Mouse (Mus musculus): Measurements from ENCODE around the gene Ddx4. TPM values are rescaled to one million over a fixed set of nuclear protein-coding genes. Genes with fewer than 3 reads are reported as not detected.

Gene Ddx4
- polyA plus RNA-seq, 1 experiment, result not detected

GRCm38 (mm10) chr13:112672797-112673196, 20.5 kb upstream of the Ddx4 start:
- TF ChIP-seq CTCF (IDR thresholded peaks at IDR 0.05; ENCODE audit: insufficient read depth, low read depth, low read length), result no peak
- no peak for TF ChIP-seq POLR2A (IDR thresholded peaks at IDR 0.05; ENCODE audit: insufficient read depth, low read depth, low read length)
- no peak overlapping the region for H3K27ac ChIP-seq (ENCODE audit: insufficient read depth, low read depth, low read length)
- WGBS, result 88% methylated on average over 6 of the region's 6 CpGs
- no peaks in the 10 kb centered on the region; the same call in 1 of the 2 replicates for H3K4me1 ChIP-seq (ENCODE audit: control insufficient read depth, insufficient read depth, low read length)
- no peak overlapping the region for H3K4me3 ChIP-seq (ENCODE audit: insufficient read depth, low read depth, low read length)

GRCm38 (mm10) chr13:112671708-112672107, 19.4 kb upstream of the Ddx4 start:
- 73% methylated on average over 13 of the region's 13 CpGs for WGBS
- no peak overlapping the region for H3K4me3 ChIP-seq (ENCODE audit: insufficient read depth, low read depth, low read length)
- no peaks in the 10 kb centered on the region; the same call in 1 of the 2 replicates for H3K4me1 ChIP-seq (ENCODE audit: control insufficient read depth, insufficient read depth, low read length)
- TF ChIP-seq CTCF (IDR thresholded peaks at IDR 0.05; ENCODE audit: insufficient read depth, low read depth, low read length), result no peak
- TF ChIP-seq POLR2A (IDR thresholded peaks at IDR 0.05; ENCODE audit: insufficient read depth, low read depth, low read length), result no peak
- H3K27ac ChIP-seq (ENCODE audit: insufficient read depth, low read depth, low read length), result no peak overlapping the region

GRCm38 (mm10) chr13:112667215-112667614, 14.9 kb upstream of the Ddx4 start:
- H3K27ac ChIP-seq (ENCODE audit: insufficient read depth, low read depth, low read length), result no peak overlapping the region
- no peak for TF ChIP-seq CTCF (IDR thresholded peaks at IDR 0.05; ENCODE audit: insufficient read depth, low read depth, low read length)
- TF ChIP-seq POLR2A (IDR thresholded peaks at IDR 0.05; ENCODE audit: insufficient read depth, low read depth, low read length), result no peak
- WGBS, result 85% methylated on average over 9 of the region's 9 CpGs
- H3K4me1 ChIP-seq (ENCODE audit: control insufficient read depth, insufficient read depth, low read length), result no peaks in the 10 kb centered on the region
- no peak overlapping the region for H3K4me3 ChIP-seq (ENCODE audit: insufficient read depth, low read depth, low read length)

GRCm38 (mm10) chr13:112666433-112667024, 14.3 kb upstream of the Ddx4 start:
- no peak overlapping the region for H3K27ac ChIP-seq (ENCODE audit: insufficient read depth, low read depth, low read length)
- no peak for TF ChIP-seq POLR2A (IDR thresholded peaks at IDR 0.05; ENCODE audit: insufficient read depth, low read depth, low read length)
- no peak for TF ChIP-seq CTCF (IDR thresholded peaks at IDR 0.05; ENCODE audit: insufficient read depth, low read depth, low read length)
- 89% methylated on average over 10 of the region's 10 CpGs for WGBS
- H3K4me1 ChIP-seq (ENCODE audit: control insufficient read depth, insufficient read depth, low read length), result no peaks in the 10 kb centered on the region
- H3K4me3 ChIP-seq (ENCODE audit: insufficient read depth, low read depth, low read length), result no peak overlapping the region

- 70% methylated on average over 2 of the region's 2 CpGs for WGBS
- no peak for TF ChIP-seq POLR2A (IDR thresholded peaks at IDR 0.05; ENCODE audit: insufficient read depth, low read depth, low read length)
- TF ChIP-seq CTCF (IDR thresholded peaks at IDR 0.05; ENCODE audit: insufficient read depth, low read depth, low read length), result no peak
- no peak overlapping the region for H3K4me3 ChIP-seq (ENCODE audit: insufficient read depth, low read depth, low read length)
- no peak overlapping the region for H3K27ac ChIP-seq (ENCODE audit: insufficient read depth, low read depth, low read length)
- H3K4me1 ChIP-seq (ENCODE audit: control insufficient read depth, insufficient read depth, low read length), result no peaks in the 10 kb centered on the region
Measured at GRCm38 (mm10) chr13:112661687-112662086, 9.4 kb upstream of the Ddx4 start.

GRCm38 (mm10) chr13:112660574-112661381, 8.5 kb upstream of the Ddx4 start, which contains the start of gene Slc38a9:
Gene Slc38a9, plus strand, starts transcription at chr13:112660751.
- TF ChIP-seq CTCF (IDR thresholded peaks at IDR 0.05; ENCODE audit: insufficient read depth, low read depth, low read length), result no peak
- TF ChIP-seq POLR2A (IDR thresholded peaks at IDR 0.05; ENCODE audit: insufficient read depth, low read depth, low read length), result peak; percentile 62
- WGBS, result under 1% methylated on average over 33 of the region's 33 CpGs
- Histone ChIP-seq H3K4me3 (ENCODE audit: insufficient read depth, low read depth, low read length) (peak within 1 kb of the TSS; percentile 84), H3K27ac (ENCODE audit: insufficient read depth, low read depth, low read length) (peak within 1 kb of the TSS; percentile 52), H3K4me1 (ENCODE audit: control insufficient read depth, insufficient read depth, low read length) (no peaks in the 10 kb centered on the region)

GRCm38 (mm10) chr13:112659986-112660573, 7.8 kb upstream of the Ddx4 start:
- H3K27ac ChIP-seq (ENCODE audit: insufficient read depth, low read depth, low read length), result no peak overlapping the region
- WGBS, result 1% methylated on average over 10 of the region's 10 CpGs
- H3K4me1 ChIP-seq (ENCODE audit: control insufficient read depth, insufficient read depth, low read length), result no peaks in the 10 kb centered on the region
- TF ChIP-seq POLR2A (IDR thresholded peaks at IDR 0.05; ENCODE audit: insufficient read depth, low read depth, low read length) (no peak), CTCF (IDR thresholded peaks at IDR 0.05; ENCODE audit: insufficient read depth, low read depth, low read length) (no peak)
- H3K4me3 ChIP-seq (ENCODE audit: insufficient read depth, low read depth, low read length), result peak overlapping the region; percentile 84

- TF ChIP-seq POLR2A (IDR thresholded peaks at IDR 0.05; ENCODE audit: insufficient read depth, low read depth, low read length) (no peak), CTCF (IDR thresholded peaks at IDR 0.05; ENCODE audit: insufficient read depth, low read depth, low read length) (no peak)
- H3K27ac ChIP-seq (ENCODE audit: insufficient read depth, low read depth, low read length), result no peak overlapping the region
- H3K4me1 ChIP-seq (ENCODE audit: control insufficient read depth, insufficient read depth, low read length), result no peaks in the 10 kb centered on the region
- H3K4me3 ChIP-seq (ENCODE audit: insufficient read depth, low read depth, low read length), result no peak overlapping the region
- WGBS, result 95% methylated on average over 3 of the region's 3 CpGs
Measured at GRCm38 (mm10) chr13:112651183-112651582, 1.1 kb downstream of the Ddx4 start.

Measured in olfactory bulb, adult 2 months (tissue).